Mouse (Mus musculus): Measurements from ENCODE around the gene Cdcp2. TPM values are rescaled to one million over a fixed set of nuclear protein-coding genes. Genes with fewer than 3 reads are reported as not detected.

Cdcp2 gene
- 0.17 and 0.24 TPM in 2 replicates for polyA plus RNA-seq (2015; fragmentation: Nextera tagmentation; extraction: Ambion mirVana)

GRCm38 (mm10) chr4:107096841-107097373 is at the start of gene Cdcp2:
Gene Cdcp2, plus strand, starts transcription at chr4:107096891.
- H3K9ac ChIP-seq (replicated peaks; ENCODE audit: low read length): peak within 1 kb of the TSS; percentile 31; the same call in 1 of the 2 replicates
- peaks cover 6% of the 10 kb centered on the region; the same call in 1 of the 2 replicates for H3K4me1 ChIP-seq (ENCODE audit: insufficient read depth, low read length)
- no peak for ATAC-seq (ENCODE audit: low FRiP score, low TSS enrichment)
- WGBS: 66% methylated on average over 16 of the region's 16 CpGs
- H3K27ac ChIP-seq (ENCODE audit: low read length): no peak within 1 kb of the TSS
- no peaks in the 10 kb centered on the region for H3K36me3 ChIP-seq (ENCODE audit: insufficient read depth, low read length)
- H3K4me2 ChIP-seq (replicated peaks; ENCODE audit: low read depth, low read length): no peak within 1 kb of the TSS; the same call in 1 of the 2 replicates
- H3K27me3 ChIP-seq (ENCODE audit: insufficient read depth, low read length): no peaks in the 10 kb centered on the region
- H3K9me3 ChIP-seq (ENCODE audit: low read length): no peaks in the 10 kb centered on the region
- no peak within 1 kb of the TSS for H3K4me3 ChIP-seq (ENCODE audit: low read length)

DNA sequence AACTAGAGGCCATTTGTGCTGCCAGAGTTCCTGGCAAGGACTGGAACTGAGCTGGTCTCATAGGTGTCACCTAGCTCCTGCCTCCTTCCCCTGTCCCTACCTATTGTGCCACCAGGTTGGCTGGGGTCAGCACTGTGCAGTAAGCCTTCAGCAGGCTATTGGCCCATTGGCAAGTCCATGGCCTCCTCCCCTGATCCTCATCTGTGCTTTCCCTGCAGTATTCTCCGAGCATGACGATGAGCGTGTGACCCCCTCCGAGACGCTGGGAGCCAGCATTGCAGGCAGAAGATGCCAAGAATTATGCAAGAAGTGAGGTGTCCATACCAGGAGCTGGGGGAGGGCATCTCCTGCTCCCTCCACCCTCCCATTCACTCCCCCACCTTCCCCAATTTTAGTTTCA is 48.9 kb upstream of the Cdcp2 start:
- no peak overlapping the region for H3K4me3 ChIP-seq (ENCODE audit: low read length)
- 82% methylated on average over 5 of the region's 5 CpGs for WGBS
- no peak overlapping the region for H3K9ac ChIP-seq (replicated peaks; ENCODE audit: low read length)
- H3K36me3 ChIP-seq (ENCODE audit: insufficient read depth, low read length): peaks cover 31% of the 10 kb centered on the region
- no peak overlapping the region for H3K27ac ChIP-seq (ENCODE audit: low read length)
- H3K27me3 ChIP-seq (ENCODE audit: insufficient read depth, low read length): no peaks in the 10 kb centered on the region
- H3K4me2 ChIP-seq (replicated peaks; ENCODE audit: low read depth, low read length): no peak overlapping the region
- H3K9me3 ChIP-seq (ENCODE audit: low read length): no peaks in the 10 kb centered on the region
- H3K4me1 ChIP-seq (ENCODE audit: insufficient read depth, low read length): no peaks in the 10 kb centered on the region
- no peak for ATAC-seq (ENCODE audit: low FRiP score, low TSS enrichment)

- no peaks in the 10 kb centered on the region for H3K27me3 ChIP-seq (ENCODE audit: insufficient read depth, low read length)
- H3K4me2 ChIP-seq (replicated peaks; ENCODE audit: low read depth, low read length): no peak overlapping the region
- WGBS: 93% methylated on average over 11 of the region's 11 CpGs
- no peak overlapping the region for H3K27ac ChIP-seq (ENCODE audit: low read length)
- H3K9me3 ChIP-seq (ENCODE audit: low read length): no peaks in the 10 kb centered on the region
- no peaks in the 10 kb centered on the region for H3K4me1 ChIP-seq (ENCODE audit: insufficient read depth, low read length)
- H3K9ac ChIP-seq (replicated peaks; ENCODE audit: low read length): no peak overlapping the region
- no peak overlapping the region for H3K4me3 ChIP-seq (ENCODE audit: low read length)
- H3K36me3 ChIP-seq (ENCODE audit: insufficient read depth, low read length): peaks cover 26% of the 10 kb centered on the region
- no peak for ATAC-seq (ENCODE audit: low FRiP score, low TSS enrichment)
Observed at GRCm38 (mm10) chr4:107048568-107049162, 48.0 kb upstream of the Cdcp2 start.

GRCm38 (mm10) chr4:107051889-107052288 is 44.8 kb upstream of the Cdcp2 start:
- WGBS: 61% methylated on average over 4 of the region's 4 CpGs
- H3K4me2 ChIP-seq (replicated peaks; ENCODE audit: low read depth, low read length): no peak overlapping the region
- no peak for ATAC-seq (ENCODE audit: low FRiP score, low TSS enrichment)

GRCm38 (mm10) chr4:107052962-107053553 is 43.6 kb upstream of the Cdcp2 start:
- Histone ChIP-seq H3K9ac (replicated peaks; ENCODE audit: low read length) (no peak overlapping the region), H3K27me3 (ENCODE audit: insufficient read depth, low read length) (no peaks in the 10 kb centered on the region), H3K36me3 (ENCODE audit: insufficient read depth, low read length) (peaks cover 25% of the 10 kb centered on the region), H3K4me1 (ENCODE audit: insufficient read depth, low read length) (no peaks in the 10 kb centered on the region), H3K27ac (ENCODE audit: low read length) (no peak overlapping the region), H3K4me3 (ENCODE audit: low read length) (no peak overlapping the region), H3K4me2 (replicated peaks; ENCODE audit: low read depth, low read length) (no peak overlapping the region), H3K9me3 (ENCODE audit: low read length) (no peaks in the 10 kb centered on the region)
- no peak for ATAC-seq (ENCODE audit: low FRiP score, low TSS enrichment)
- 53% methylated on average over 5 of the region's 5 CpGs for WGBS

More at GRCm38 (mm10) chr4:107051889-107052288, 44.8 kb upstream of the Cdcp2 start:
- Histone ChIP-seq H3K9ac (replicated peaks; ENCODE audit: low read length) (no peak overlapping the region), H3K4me3 (ENCODE audit: low read length) (no peak overlapping the region), H3K36me3 (ENCODE audit: insufficient read depth, low read length) (peaks cover 23% of the 10 kb centered on the region), H3K4me1 (ENCODE audit: insufficient read depth, low read length) (no peaks in the 10 kb centered on the region), H3K27ac (ENCODE audit: low read length) (no peak overlapping the region), H3K9me3 (ENCODE audit: low read length) (no peaks in the 10 kb centered on the region), H3K27me3 (ENCODE audit: insufficient read depth, low read length) (no peaks in the 10 kb centered on the region)

DNA sequence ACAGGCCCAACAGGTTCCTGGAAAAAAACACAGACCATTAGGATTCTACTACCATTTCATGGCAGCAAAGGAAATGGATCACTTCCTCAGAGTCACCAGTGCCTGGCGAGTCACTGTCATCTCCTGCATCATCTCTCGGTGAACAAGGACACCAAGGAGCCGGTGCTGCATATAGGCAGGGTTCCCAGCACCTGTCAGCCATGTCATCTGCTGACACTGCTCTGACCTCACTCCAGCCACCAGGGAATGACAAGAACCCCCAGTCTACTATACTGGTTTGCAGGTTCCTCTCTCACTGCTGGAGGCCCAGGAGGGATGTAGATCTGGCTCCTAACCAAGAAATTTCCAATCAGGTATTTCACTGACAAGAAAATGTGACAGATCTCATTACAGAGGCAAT is 40.6 kb upstream of the Cdcp2 start:
- no peaks in the 10 kb centered on the region for H3K9me3 ChIP-seq (ENCODE audit: low read length)
- H3K4me1 ChIP-seq (ENCODE audit: insufficient read depth, low read length): no peaks in the 10 kb centered on the region
- H3K27ac ChIP-seq (ENCODE audit: low read length): no peak overlapping the region
- WGBS: 67% methylated on average over 3 of the region's 3 CpGs
- H3K4me2 ChIP-seq (replicated peaks; ENCODE audit: low read depth, low read length): no peak overlapping the region
- ATAC-seq (ENCODE audit: low FRiP score, low TSS enrichment): no peak
- H3K36me3 ChIP-seq (ENCODE audit: insufficient read depth, low read length): peaks cover 45% of the 10 kb centered on the region
- H3K4me3 ChIP-seq (ENCODE audit: low read length): no peak overlapping the region
- no peak overlapping the region for H3K9ac ChIP-seq (replicated peaks; ENCODE audit: low read length)
- H3K27me3 ChIP-seq (ENCODE audit: insufficient read depth, low read length): no peaks in the 10 kb centered on the region

- Histone ChIP-seq H3K4me3 (ENCODE audit: low read length) (no peak overlapping the region), H3K4me1 (ENCODE audit: insufficient read depth, low read length) (no peaks in the 10 kb centered on the region), H3K36me3 (ENCODE audit: insufficient read depth, low read length) (peaks cover 63% of the 10 kb centered on the region), H3K9ac (replicated peaks; ENCODE audit: low read length) (no peak overlapping the region), H3K27ac (ENCODE audit: low read length) (no peak overlapping the region), H3K4me2 (replicated peaks; ENCODE audit: low read depth, low read length) (no peak overlapping the region), H3K27me3 (ENCODE audit: insufficient read depth, low read length) (no peaks in the 10 kb centered on the region), H3K9me3 (ENCODE audit: low read length) (no peaks in the 10 kb centered on the region)
- WGBS: 91% methylated on average over 5 of the region's 5 CpGs
- ATAC-seq (ENCODE audit: low FRiP score, low TSS enrichment): no peak
Observed at GRCm38 (mm10) chr4:107058346-107058745, 38.3 kb upstream of the Cdcp2 start.

- 81% methylated on average over 6 of the region's 6 CpGs for WGBS
- no peak overlapping the region for H3K4me2 ChIP-seq (replicated peaks; ENCODE audit: low read depth, low read length)
- H3K27me3 ChIP-seq (ENCODE audit: insufficient read depth, low read length): no peaks in the 10 kb centered on the region
- H3K4me3 ChIP-seq (ENCODE audit: low read length): no peak overlapping the region
- no peaks in the 10 kb centered on the region for H3K9me3 ChIP-seq (ENCODE audit: low read length)
- no peak overlapping the region for H3K9ac ChIP-seq (replicated peaks; ENCODE audit: low read length)
- no peaks in the 10 kb centered on the region for H3K4me1 ChIP-seq (ENCODE audit: insufficient read depth, low read length)
- no peak for ATAC-seq (ENCODE audit: low FRiP score, low TSS enrichment)
- H3K36me3 ChIP-seq (ENCODE audit: insufficient read depth, low read length): peaks cover 67% of the 10 kb centered on the region
- H3K27ac ChIP-seq (ENCODE audit: low read length): no peak overlapping the region
Observed at GRCm38 (mm10) chr4:107058781-107059180, 37.9 kb upstream of the Cdcp2 start.

DNA sequence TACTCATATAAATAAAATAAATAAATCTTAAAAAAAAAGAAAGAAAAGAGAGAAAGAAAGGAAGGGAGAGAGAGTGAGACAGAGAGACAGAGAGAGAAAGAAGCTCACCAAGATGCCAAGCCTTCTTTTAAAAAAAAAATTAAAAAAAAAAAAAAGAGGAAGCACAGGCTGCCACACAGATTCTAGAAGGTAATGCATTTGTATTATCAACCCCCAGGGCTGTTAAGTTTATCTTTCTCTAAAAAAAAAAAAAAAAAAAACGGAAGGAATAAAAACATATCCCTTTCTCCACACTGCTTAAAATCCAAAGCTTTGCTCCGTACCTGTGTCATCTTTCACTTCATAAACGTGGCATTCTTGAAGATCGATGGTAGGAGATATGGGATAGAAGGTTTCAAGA is 35.1 kb upstream of the Cdcp2 start:
- no peak for ATAC-seq (ENCODE audit: low FRiP score, low TSS enrichment)
- WGBS: 88% methylated on average over 4 of the region's 4 CpGs
- peaks cover 65% of the 10 kb centered on the region for H3K36me3 ChIP-seq (ENCODE audit: insufficient read depth, low read length)
- no peaks in the 10 kb centered on the region for H3K27me3 ChIP-seq (ENCODE audit: insufficient read depth, low read length)
- no peak overlapping the region for H3K4me2 ChIP-seq (replicated peaks; ENCODE audit: low read depth, low read length)
- H3K27ac ChIP-seq (ENCODE audit: low read length): no peak overlapping the region
- no peak overlapping the region for H3K4me3 ChIP-seq (ENCODE audit: low read length)
- peaks cover 9% of the 10 kb centered on the region for H3K4me1 ChIP-seq (ENCODE audit: insufficient read depth, low read length)
- H3K9me3 ChIP-seq (ENCODE audit: low read length): no peaks in the 10 kb centered on the region
- H3K9ac ChIP-seq (replicated peaks; ENCODE audit: low read length): no peak overlapping the region

- Histone ChIP-seq H3K27ac (ENCODE audit: low read length) (no peak overlapping the region), H3K4me1 (ENCODE audit: insufficient read depth, low read length) (peaks cover 15% of the 10 kb centered on the region), H3K4me3 (ENCODE audit: low read length) (no peak overlapping the region), H3K4me2 (replicated peaks; ENCODE audit: low read depth, low read length) (no peak overlapping the region), H3K9me3 (ENCODE audit: low read length) (no peaks in the 10 kb centered on the region), H3K9ac (replicated peaks; ENCODE audit: low read length) (no peak overlapping the region), H3K36me3 (ENCODE audit: insufficient read depth, low read length) (peaks cover 49% of the 10 kb centered on the region), H3K27me3 (ENCODE audit: insufficient read depth, low read length) (no peaks in the 10 kb centered on the region)
- WGBS: 96% methylated on average over 3 of the region's 3 CpGs
- no peak for ATAC-seq (ENCODE audit: low FRiP score, low TSS enrichment)
Observed at GRCm38 (mm10) chr4:107063214-107063613, 33.5 kb upstream of the Cdcp2 start.
